Mouse (Mus musculus): ENCODE measurements around the gene Hs3st6. TPM values are rescaled to one million over a fixed set of nuclear protein-coding genes. Genes with fewer than 3 reads are reported as not detected.
A peak's percentile ranks its signal among the peaks of the same experiment; 100 is the strongest.

Gene Hs3st6
- polyA plus RNA-seq, 1 experiment from 2014 or later: 0.37 TPM

GRCm38 (mm10) chr17:24745526-24746497 lies 7.0 kb upstream of the Hs3st6 start:
- 20% methylated on average over 7 of the region's 7 CpGs for WGBS
- no peak overlapping the region for H3K4me3 ChIP-seq (replicated peaks)
- ATAC-seq (ENCODE audit: low FRiP score): peak; percentile 88
- H3K9me3 ChIP-seq (replicated peaks): no peaks in the 10 kb centered on the region
- no peak overlapping the region for H3K4me2 ChIP-seq
- H3K4me1 ChIP-seq: no peaks in the 10 kb centered on the region
- 0 out of 2 replicates have a peak overlapping the region, but pooled peaks have one; percentile 14 for H3K9ac ChIP-seq (replicated peaks)
- no peak overlapping the region for H3K27ac ChIP-seq (replicated peaks)
- H3K27me3 ChIP-seq (replicated peaks): peaks cover 29% of the 10 kb centered on the region
- peaks cover 7% of the 10 kb centered on the region; the same call in 1 of the 2 replicates for H3K36me3 ChIP-seq

- 43% methylated on average over 4 of the region's 4 CpGs for WGBS
- no peak for ATAC-seq (ENCODE audit: low FRiP score)
- no peak overlapping the region for H3K9ac ChIP-seq (replicated peaks)
Observed at GRCm38 (mm10) chr17:24746986-24747385, 5.8 kb upstream of the Hs3st6 start.

GRCm38 (mm10) chr17:24751528-24751927 lies 1.3 kb upstream of the Hs3st6 start:
- Histone ChIP-seq H3K27me3 (replicated peaks) (peaks cover 81% of the 10 kb centered on the region), H3K9ac (replicated peaks) (no peak overlapping the region), H3K27ac (replicated peaks) (no peak overlapping the region), H3K4me2 (no peak overlapping the region), H3K9me3 (replicated peaks) (no peaks in the 10 kb centered on the region), H3K4me3 (replicated peaks) (no peak overlapping the region), H3K4me1 (peaks cover 14% of the 10 kb centered on the region), H3K36me3 (no peaks in the 10 kb centered on the region)
- ATAC-seq (ENCODE audit: low FRiP score): no peak
- WGBS: 25% methylated on average over 4 of the region's 4 CpGs

More at GRCm38 (mm10) chr17:24746986-24747385, 5.8 kb upstream of the Hs3st6 start:
- Histone ChIP-seq H3K27ac (replicated peaks) (no peak overlapping the region), H3K4me2 (no peak overlapping the region), H3K9me3 (replicated peaks) (no peaks in the 10 kb centered on the region), H3K27me3 (replicated peaks) (peaks cover 39% of the 10 kb centered on the region), H3K36me3 (no peaks in the 10 kb centered on the region), H3K4me1 (no peaks in the 10 kb centered on the region), H3K4me3 (replicated peaks) (no peak overlapping the region)

GRCm38 (mm10) chr17:24757394-24757793 lies 4.6 kb downstream of the Hs3st6 start:
- no peak for ATAC-seq (ENCODE audit: low FRiP score)
- Histone ChIP-seq H3K4me2 (no peak overlapping the region), H3K27me3 (replicated peaks) (peaks cover 44% of the 10 kb centered on the region), H3K4me1 (peaks cover 10% of the 10 kb centered on the region), H3K9me3 (replicated peaks) (0 out of 2 replicates have a peak, but pooled peaks cover 5% of the 10 kb centered on the region), H3K36me3 (no peaks in the 10 kb centered on the region), H3K4me3 (replicated peaks) (no peak overlapping the region), H3K27ac (replicated peaks) (no peak overlapping the region), H3K9ac (replicated peaks) (no peak overlapping the region)
- WGBS: 87% methylated on average over 1 of the region's 1 CpGs

GRCm38 (mm10) chr17:24761121-24761520 lies 8.3 kb downstream of the Hs3st6 start:
- Histone ChIP-seq H3K4me3 (replicated peaks) (no peak overlapping the region), H3K9me3 (replicated peaks) (0 out of 2 replicates have a peak, but pooled peaks cover 5% of the 10 kb centered on the region), H3K27me3 (replicated peaks) (peaks cover 10% of the 10 kb centered on the region), H3K4me1 (no peaks in the 10 kb centered on the region), H3K4me2 (no peak overlapping the region), H3K9ac (replicated peaks) (no peak overlapping the region), H3K36me3 (no peaks in the 10 kb centered on the region), H3K27ac (replicated peaks) (no peak overlapping the region)
- no peak for ATAC-seq (ENCODE audit: low FRiP score)
- 45% methylated on average over 5 of the region's 5 CpGs for WGBS

GRCm38 (mm10) chr17:24765016-24765905 lies 12.5 kb downstream of the Hs3st6 start:
- ATAC-seq (ENCODE audit: low FRiP score): no peak
- Histone ChIP-seq H3K27ac (replicated peaks) (no peak overlapping the region), H3K4me1 (no peaks in the 10 kb centered on the region), H3K4me2 (no peak overlapping the region), H3K9me3 (replicated peaks) (0 out of 2 replicates have a peak, but pooled peaks cover 5% of the 10 kb centered on the region), H3K36me3 (no peaks in the 10 kb centered on the region), H3K9ac (replicated peaks) (no peak overlapping the region), H3K27me3 (replicated peaks) (peaks cover 3% of the 10 kb centered on the region; the same call in 1 of the 2 replicates), H3K4me3 (replicated peaks) (no peak overlapping the region)
- 66% methylated on average over 21 of the region's 22 CpGs for WGBS

- no peak overlapping the region for H3K4me3 ChIP-seq (replicated peaks)
- H3K9ac ChIP-seq (replicated peaks): no peak overlapping the region
- H3K4me1 ChIP-seq: no peaks in the 10 kb centered on the region
- 34% methylated on average over 12 of the region's 12 CpGs for WGBS
- H3K27ac ChIP-seq (replicated peaks): no peak overlapping the region
- H3K9me3 ChIP-seq (replicated peaks): no peaks in the 10 kb centered on the region
- H3K36me3 ChIP-seq: no peaks in the 10 kb centered on the region
- peaks cover 3% of the 10 kb centered on the region; the same call in 1 of the 2 replicates for H3K27me3 ChIP-seq (replicated peaks)
- ATAC-seq (ENCODE audit: low FRiP score): no peak
- H3K4me2 ChIP-seq: no peak overlapping the region
Observed at GRCm38 (mm10) chr17:24766266-24766875, 13.6 kb downstream of the Hs3st6 start.

- ATAC-seq (ENCODE audit: low FRiP score): no peak
- no peaks in the 10 kb centered on the region for H3K4me1 ChIP-seq
Observed at GRCm38 (mm10) chr17:24769146-24769545, 16.4 kb downstream of the Hs3st6 start.

GRCm38 (mm10) chr17:24773241-24773640 lies 20.5 kb downstream of the Hs3st6 start:
- no peaks in the 10 kb centered on the region for H3K36me3 ChIP-seq
- no peaks in the 10 kb centered on the region for H3K4me1 ChIP-seq
- no peaks in the 10 kb centered on the region for H3K9me3 ChIP-seq (replicated peaks)
- H3K27me3 ChIP-seq (replicated peaks): peaks cover 6% of the 10 kb centered on the region; the same call in 1 of the 2 replicates
- ATAC-seq (ENCODE audit: low FRiP score): no peak
- no peak overlapping the region for H3K27ac ChIP-seq (replicated peaks)
- H3K4me3 ChIP-seq (replicated peaks): no peak overlapping the region
- H3K4me2 ChIP-seq: no peak overlapping the region
- no peak overlapping the region for H3K9ac ChIP-seq (replicated peaks)
- 81% methylated on average over 5 of the region's 5 CpGs for WGBS

More at GRCm38 (mm10) chr17:24769146-24769545, 16.4 kb downstream of the Hs3st6 start:
- peaks cover 8% of the 10 kb centered on the region; the same call in 1 of the 2 replicates for H3K27me3 ChIP-seq (replicated peaks)
- H3K4me2 ChIP-seq: no peak overlapping the region
- no peak overlapping the region for H3K27ac ChIP-seq (replicated peaks)
- H3K9ac ChIP-seq (replicated peaks): no peak overlapping the region
- H3K4me3 ChIP-seq (replicated peaks): no peak overlapping the region
- WGBS: 40% methylated on average over 3 of the region's 3 CpGs
- H3K36me3 ChIP-seq: no peaks in the 10 kb centered on the region
- H3K9me3 ChIP-seq (replicated peaks): no peaks in the 10 kb centered on the region

GRCm38 (mm10) chr17:24775173-24775572 lies 22.4 kb downstream of the Hs3st6 start:
- H3K4me3 ChIP-seq (replicated peaks): no peak overlapping the region
- H3K4me1 ChIP-seq: no peaks in the 10 kb centered on the region
- ATAC-seq (ENCODE audit: low FRiP score): no peak
- 0 out of 2 replicates have a peak, but pooled peaks cover 6% of the 10 kb centered on the region for H3K27me3 ChIP-seq (replicated peaks)
- no peaks in the 10 kb centered on the region for H3K36me3 ChIP-seq
- H3K27ac ChIP-seq (replicated peaks): no peak overlapping the region
- H3K4me2 ChIP-seq: no peak overlapping the region
- no peaks in the 10 kb centered on the region for H3K9me3 ChIP-seq (replicated peaks)
- H3K9ac ChIP-seq (replicated peaks): no peak overlapping the region
- WGBS: 85% methylated on average over 8 of the region's 8 CpGs

GRCm38 (mm10) chr17:24777073-24777472 lies 24.3 kb downstream of the Hs3st6 start:
- Histone ChIP-seq H3K27me3 (replicated peaks) (0 out of 2 replicates have a peak, but pooled peaks cover 6% of the 10 kb centered on the region), H3K4me3 (replicated peaks) (no peak overlapping the region), H3K9ac (replicated peaks) (no peak overlapping the region), H3K4me1 (no peaks in the 10 kb centered on the region), H3K36me3 (no peaks in the 10 kb centered on the region), H3K4me2 (no peak overlapping the region), H3K9me3 (replicated peaks) (no peaks in the 10 kb centered on the region), H3K27ac (replicated peaks) (no peak overlapping the region)
- no peak for ATAC-seq (ENCODE audit: low FRiP score)
- WGBS: 86% methylated on average over 2 of the region's 2 CpGs
